Mouse (Mus musculus) bone marrow macrophage, adult 2 months (primary cell): Measurements from ENCODE around the gene Cdipt.

Experiments
- CTCF ChIP-seq: IDR thresholded peaks from 2 replicates; pipeline ENCODE4 v1.5.1; 2012; ENCODE audit warnings: low read depth, mild to moderate bottlenecking, low read length, moderate library complexity
- POLR2A ChIP-seq: IDR thresholded peaks from 2 replicates; pipeline ENCODE4 v1.6.1; 2012; ENCODE audit warnings: mild to moderate bottlenecking, low read depth, low read length, borderline replicate concordance

DNA sequence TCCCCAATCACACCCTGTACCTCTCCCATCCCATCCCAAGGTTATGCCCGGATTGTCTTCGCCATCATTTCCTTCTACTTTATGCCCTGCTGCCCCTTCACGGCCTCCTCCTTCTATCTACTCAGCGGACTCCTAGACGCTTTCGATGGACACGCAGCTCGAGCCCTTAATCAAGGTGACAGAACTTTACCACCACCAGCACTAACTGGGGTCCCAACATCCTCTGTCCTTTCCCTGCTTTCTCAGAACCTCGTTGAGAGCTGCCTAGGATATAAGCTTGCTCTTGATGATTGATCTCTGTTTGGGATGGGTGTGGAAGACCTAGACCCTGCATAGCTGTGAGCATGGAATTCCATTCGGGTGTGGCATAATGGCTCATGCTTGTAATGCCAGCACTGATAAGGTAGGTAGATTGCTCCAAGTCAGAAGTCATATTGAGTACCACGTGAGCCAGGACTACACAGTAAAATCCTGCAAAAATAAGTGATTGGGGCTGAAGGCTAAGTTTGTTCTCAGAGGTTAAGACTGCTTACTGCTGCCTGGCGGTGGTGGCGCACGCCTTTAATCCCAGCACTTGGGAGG lies 1.3 kb downstream of the Cdipt start:
- no peak for TF ChIP-seq POLR2A
- TF ChIP-seq CTCF = no peak
